Mouse (Mus musculus): Measurements from ENCODE around the gene Rab5b. TPM values are rescaled to one million over a fixed set of nuclear protein-coding genes. Genes with fewer than 3 reads are reported as not detected.
"Not testable (repeated sequence)": the region's sequence is repeated elsewhere in the genome, so short reads cannot be mapped to it uniquely, and the experiment has no call there.

Rab5b gene
- polyA plus RNA-seq, 1 experiment from 2014 or later = 34.2 TPM

DNA sequence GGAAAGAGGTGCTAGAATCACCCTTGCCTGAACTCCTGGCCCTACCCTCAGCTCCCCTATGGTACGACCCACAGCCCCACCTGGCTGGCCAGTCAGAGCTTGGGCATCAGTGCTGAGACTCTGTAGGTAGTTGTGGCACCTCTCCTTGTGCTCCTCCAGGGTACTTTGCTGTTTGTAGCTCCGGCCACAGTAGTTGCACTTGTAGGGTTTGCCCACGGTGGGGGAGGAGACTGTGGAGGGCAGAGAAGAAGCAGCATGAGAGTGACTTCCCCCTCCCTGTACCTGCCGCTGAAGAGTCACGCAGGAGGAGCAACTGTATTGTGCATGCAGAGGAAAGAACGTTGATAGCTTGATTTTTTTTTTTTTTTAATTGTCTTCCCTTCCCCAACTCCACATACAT lies 59.5 kb downstream of the Rab5b start:
- H3K36me3 ChIP-seq = no peaks in the 10 kb centered on the region
- H3K9ac ChIP-seq = no peak overlapping the region
- no peak overlapping the region for H3K4me3 ChIP-seq
- ATAC-seq = no peak
- H3K4me2 ChIP-seq = peak overlapping the region; percentile 44; the same call in 1 of the 2 replicates
- WGBS (ENCODE audit: insufficient replicate concordance) = 30% methylated on average over 6 of the region's 6 CpGs
- peaks cover 32% of the 10 kb centered on the region for H3K4me1 ChIP-seq
- no peak overlapping the region for H3K27ac ChIP-seq
- peaks cover 64% of the 10 kb centered on the region for H3K27me3 ChIP-seq (replicated peaks)
- no peaks in the 10 kb centered on the region for H3K9me3 ChIP-seq (replicated peaks)

DNA sequence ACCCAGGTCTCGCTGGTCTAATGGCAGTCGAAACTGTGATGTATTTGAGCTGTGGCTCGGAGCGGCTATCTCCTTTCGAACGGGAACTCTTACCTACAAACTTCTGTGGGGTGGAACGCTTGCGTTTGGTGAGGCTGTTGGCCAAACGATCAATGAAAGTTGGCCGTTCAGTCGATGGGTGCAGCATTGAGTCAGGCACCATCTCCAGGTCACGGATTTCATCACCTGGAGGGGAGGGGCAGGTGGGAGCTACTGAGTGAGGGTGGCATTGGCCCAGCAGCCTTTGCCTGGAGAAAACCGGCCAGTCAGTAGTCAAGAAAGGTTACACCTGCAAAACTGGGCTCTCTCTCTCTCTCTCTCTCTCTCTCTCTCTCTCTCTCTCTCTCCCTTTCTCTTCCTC lies 60.4 kb downstream of the Rab5b start:
- no peaks in the 10 kb centered on the region for H3K36me3 ChIP-seq
- H3K4me1 ChIP-seq = peaks cover 39% of the 10 kb centered on the region
- H3K9ac ChIP-seq = no peak overlapping the region
- H3K27ac ChIP-seq = no peak overlapping the region
- 76% methylated on average over 13 of the region's 13 CpGs for WGBS (ENCODE audit: insufficient replicate concordance)
- no peak overlapping the region for H3K4me3 ChIP-seq
- no peak for ATAC-seq
- no peak overlapping the region for H3K4me2 ChIP-seq
- no peaks in the 10 kb centered on the region for H3K9me3 ChIP-seq (replicated peaks)
- H3K27me3 ChIP-seq (replicated peaks) = peaks cover 58% of the 10 kb centered on the region

DNA sequence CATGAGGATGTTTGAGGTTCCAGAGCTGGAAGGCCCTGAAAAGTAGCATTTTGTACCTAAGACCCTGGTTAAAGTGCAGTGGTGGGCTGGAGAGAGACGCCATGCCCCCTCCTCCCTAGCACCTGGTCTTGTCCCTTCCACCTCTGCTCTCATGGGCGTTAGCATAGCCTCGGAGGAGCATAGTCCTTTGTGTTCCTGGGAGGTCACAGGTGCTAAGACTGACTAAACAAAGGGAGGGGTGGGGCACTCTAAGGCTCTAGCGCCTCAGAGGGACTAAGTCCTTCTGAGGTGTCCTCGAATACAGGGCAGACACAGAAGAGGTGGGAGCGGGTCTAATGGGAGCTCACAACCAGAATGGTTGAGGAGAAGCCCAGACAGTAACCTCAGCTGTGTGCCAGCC lies 64.5 kb downstream of the Rab5b start:
- no peak overlapping the region for H3K4me3 ChIP-seq
- H3K36me3 ChIP-seq = no peaks in the 10 kb centered on the region
- H3K4me1 ChIP-seq = peaks cover 67% of the 10 kb centered on the region
- no peak for ATAC-seq
- no peak overlapping the region for H3K4me2 ChIP-seq
- 31% methylated on average over 6 of the region's 6 CpGs for WGBS (ENCODE audit: insufficient replicate concordance)
- no peak overlapping the region for H3K9ac ChIP-seq
- no peak overlapping the region for H3K27ac ChIP-seq
- peaks cover 45% of the 10 kb centered on the region for H3K27me3 ChIP-seq (replicated peaks)
- H3K9me3 ChIP-seq (replicated peaks) = no peaks in the 10 kb centered on the region

DNA sequence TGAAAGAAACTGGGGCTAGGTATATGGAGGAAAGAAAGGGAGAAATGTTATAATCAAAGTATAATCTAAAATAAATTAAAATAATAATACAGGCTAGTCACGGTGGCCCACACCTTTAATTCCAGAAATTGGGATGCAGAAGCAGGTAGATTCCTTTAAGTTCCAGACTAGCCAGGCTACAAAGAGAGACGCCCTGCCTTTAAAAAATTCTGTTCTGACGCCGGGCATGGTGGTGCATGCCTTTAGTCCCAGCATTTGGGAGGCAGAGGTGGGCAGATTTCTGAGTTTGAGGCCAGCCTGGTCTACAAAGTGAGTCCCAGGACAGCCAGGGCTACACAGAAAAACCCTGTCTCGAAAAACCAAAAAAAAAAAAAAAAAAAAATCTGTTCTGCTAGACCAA lies 65.8 kb downstream of the Rab5b start:
- not testable (repeated sequence) for H3K27ac ChIP-seq; H3K4me3 ChIP-seq; ATAC-seq; H3K9ac ChIP-seq; H3K9me3 ChIP-seq (replicated peaks); H3K4me2 ChIP-seq; H3K36me3 ChIP-seq
- WGBS (ENCODE audit: insufficient replicate concordance) = 74% methylated on average over 4 of the region's 5 CpGs
- H3K27me3 ChIP-seq (replicated peaks) = peaks cover 33% of the 10 kb centered on the region
- H3K4me1 ChIP-seq = peaks cover 69% of the 10 kb centered on the region

DNA sequence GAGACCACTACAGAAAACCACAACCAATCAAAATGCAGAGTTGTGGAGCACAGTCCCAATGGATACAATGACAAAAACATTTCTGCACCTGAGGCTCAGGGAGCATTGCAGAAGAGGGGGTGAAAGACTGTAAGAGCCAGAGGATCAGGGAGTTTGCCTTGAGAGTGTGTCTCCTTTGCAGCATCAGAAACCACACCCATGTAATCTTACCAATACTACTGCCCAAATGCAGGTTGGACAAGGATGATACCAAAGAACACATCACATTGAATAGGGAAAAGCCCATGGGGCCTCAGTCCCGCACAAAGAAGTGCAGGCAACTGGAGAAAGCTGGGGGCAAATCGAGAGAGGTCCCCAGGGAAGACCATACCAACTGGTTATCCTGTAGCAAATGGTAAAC lies 66.3 kb downstream of the Rab5b start:
- no peak overlapping the region for H3K9ac ChIP-seq
- H3K36me3 ChIP-seq = peaks cover 10% of the 10 kb centered on the region
- peak overlapping the region; percentile 50 for H3K4me2 ChIP-seq
- peak; percentile 60 for ATAC-seq
- H3K9me3 ChIP-seq (replicated peaks) = no peaks in the 10 kb centered on the region
- H3K4me1 ChIP-seq = peaks cover 75% of the 10 kb centered on the region
- no peak overlapping the region; the same call in 1 of the 2 replicates for H3K4me3 ChIP-seq
- peaks cover 29% of the 10 kb centered on the region for H3K27me3 ChIP-seq (replicated peaks)
- WGBS (ENCODE audit: insufficient replicate concordance) = 39% methylated on average over 2 of the region's 2 CpGs
- H3K27ac ChIP-seq = peak overlapping the region; percentile 45; the same call in 1 of the 2 replicates

DNA sequence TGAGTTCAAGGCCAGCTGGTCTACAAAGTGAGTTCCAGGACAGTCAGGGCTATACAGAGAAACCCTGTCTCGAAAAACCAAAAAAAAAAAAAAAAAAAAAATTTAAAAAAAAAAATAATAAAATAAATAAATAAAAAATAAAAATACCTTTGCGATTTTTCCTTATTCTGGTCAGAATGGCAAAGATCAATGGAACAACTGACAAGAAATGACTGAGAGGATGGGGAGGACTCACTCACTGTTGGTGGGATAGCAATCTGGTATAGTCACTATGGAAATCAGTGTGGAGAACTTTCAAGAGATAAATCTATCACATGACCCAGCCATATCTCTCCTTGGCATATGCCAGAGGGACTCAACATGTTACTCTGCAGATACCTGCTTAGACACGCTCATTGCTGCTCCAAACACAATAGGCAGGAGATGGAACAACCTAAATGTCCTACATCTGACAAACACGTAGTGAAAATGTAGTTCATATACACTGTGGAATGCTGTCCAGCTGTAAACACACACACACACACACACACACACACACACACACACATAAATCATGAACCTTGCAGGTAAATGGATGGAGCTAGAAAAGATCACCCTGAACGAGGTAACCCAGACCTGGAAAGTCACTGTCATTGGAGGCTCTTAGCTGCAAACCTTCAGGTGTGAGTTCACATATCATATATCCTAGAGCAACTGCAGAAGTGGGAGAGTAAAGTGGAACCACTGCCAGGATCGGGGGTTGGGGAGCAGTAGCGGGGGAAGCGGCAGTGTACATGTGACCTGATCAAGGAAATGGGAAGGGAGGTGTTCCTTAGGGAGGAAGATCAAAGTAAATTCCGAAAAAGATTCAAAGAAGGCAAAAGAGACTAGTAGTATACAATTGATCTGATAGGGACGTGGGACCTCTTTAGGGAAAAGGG lies 68.4 kb downstream of the Rab5b start:
- peak; percentile 33 for ATAC-seq
- Histone ChIP-seq H3K27me3 (replicated peaks) (peaks cover 11% of the 10 kb centered on the region), H3K9ac (no peak overlapping the region), H3K27ac (peak overlapping the region; percentile 10; the same call in 1 of the 2 replicates), H3K4me1 (peaks cover 72% of the 10 kb centered on the region), H3K36me3 (peaks cover 31% of the 10 kb centered on the region), H3K9me3 (replicated peaks) (no peaks in the 10 kb centered on the region), H3K4me3 (no peak overlapping the region), H3K4me2 (no peak overlapping the region; the same call in 1 of the 2 replicates)
- 63% methylated on average over 10 of the region's 10 CpGs for WGBS (ENCODE audit: insufficient replicate concordance)

Other genes with a start within 250 kb of the Rab5b start
- gene Smarcc2, start 237.0 kb downstream of the Rab5b start, polyA plus RNA-seq (2016; fragmentation: Nextera tagmentation; extraction: Ambion mirVana) = 34.9 and 40.3 TPM in 2 replicates
- 533 and 540 TPM in 2 replicates for gene Myl6, start 202.1 kb downstream of the Rab5b start, polyA plus RNA-seq (2016; fragmentation: Nextera tagmentation; extraction: Ambion mirVana)
- gene Myl6b, start 197.6 kb downstream of the Rab5b start, polyA plus RNA-seq (2016; fragmentation: Nextera tagmentation; extraction: Ambion mirVana) = 1.3 and 1.6 TPM in 2 replicates
- gene Esyt1, start 170.4 kb downstream of the Rab5b start, polyA plus RNA-seq (2016; fragmentation: Nextera tagmentation; extraction: Ambion mirVana) = 15.0 and 16.0 TPM in 2 replicates
- 7.7 and 8.1 TPM in 2 replicates for gene Zc3h10, start 148.5 kb downstream of the Rab5b start, polyA plus RNA-seq (2016; fragmentation: Nextera tagmentation; extraction: Ambion mirVana)
- 2,924 and 3,037 TPM in 2 replicates for gene Rpl41, start 147.0 kb downstream of the Rab5b start, polyA plus RNA-seq (2016; fragmentation: Nextera tagmentation; extraction: Ambion mirVana)
- gene Pa2g4, start 130.3 kb downstream of the Rab5b start, polyA plus RNA-seq (2016; fragmentation: Nextera tagmentation; extraction: Ambion mirVana) = 233 and 242 TPM in 2 replicates
- 1.8 TPM in 2 replicates for gene Erbb3, start 106.6 kb downstream of the Rab5b start, polyA plus RNA-seq (2016; fragmentation: Nextera tagmentation; extraction: Ambion mirVana)
- 555 and 561 TPM in 2 replicates for gene Rps26, start 69.5 kb downstream of the Rab5b start, polyA plus RNA-seq (2016; fragmentation: Nextera tagmentation; extraction: Ambion mirVana)
- 0.41 and 0.42 TPM in 2 replicates for gene Ikzf4, start 50.3 kb downstream of the Rab5b start, polyA plus RNA-seq (2016; fragmentation: Nextera tagmentation; extraction: Ambion mirVana)
- 10.4 and 10.5 TPM in 2 replicates for gene Suox, start 22.2 kb downstream of the Rab5b start, polyA plus RNA-seq (2016; fragmentation: Nextera tagmentation; extraction: Ambion mirVana)
- gene Pmel, start 7.9 kb upstream of the Rab5b start, polyA plus RNA-seq (2016; fragmentation: Nextera tagmentation; extraction: Ambion mirVana) = 0.36 and 0.43 TPM in 2 replicates
- gene Cdk2, start 8.8 kb upstream of the Rab5b start, polyA plus RNA-seq (2016; fragmentation: Nextera tagmentation; extraction: Ambion mirVana) = 82.8 and 84.9 TPM in 2 replicates
- gene Dgka, start 48.6 kb upstream of the Rab5b start, polyA plus RNA-seq (2016; fragmentation: Nextera tagmentation; extraction: Ambion mirVana) = 2.8 TPM in 2 replicates
- gene Pym1, start 51.6 kb upstream of the Rab5b start, polyA plus RNA-seq (2016; fragmentation: Nextera tagmentation; extraction: Ambion mirVana) = 25.8 and 26.8 TPM in 2 replicates
- gene Mmp19, start 94.6 kb upstream of the Rab5b start, polyA plus RNA-seq (2016; fragmentation: Nextera tagmentation; extraction: Ambion mirVana) = 5.5 and 6.8 TPM in 2 replicates
- 27.9 and 29.1 TPM in 2 replicates for gene Dnajc14, start 107.8 kb upstream of the Rab5b start, polyA plus RNA-seq (2016; fragmentation: Nextera tagmentation; extraction: Ambion mirVana)
- gene Tmem198b, start 108.1 kb upstream of the Rab5b start, polyA plus RNA-seq (2016; fragmentation: Nextera tagmentation; extraction: Ambion mirVana) = 3.7 and 3.9 TPM in 2 replicates
- gene Sarnp, start 121.1 kb upstream of the Rab5b start, polyA plus RNA-seq (2016; fragmentation: Nextera tagmentation; extraction: Ambion mirVana) = 154 and 161 TPM in 2 replicates
- 82.5 and 85.8 TPM in 2 replicates for gene Ormdl2, start 125.4 kb upstream of the Rab5b start, polyA plus RNA-seq (2016; fragmentation: Nextera tagmentation; extraction: Ambion mirVana)
- gene Gdf11, start 195.5 kb upstream of the Rab5b start, polyA plus RNA-seq (2016; fragmentation: Nextera tagmentation; extraction: Ambion mirVana) = 1.8 and 1.9 TPM in 2 replicates
- 127 and 129 TPM in 2 replicates for gene Cd63, start 204.7 kb upstream of the Rab5b start, polyA plus RNA-seq (2016; fragmentation: Nextera tagmentation; extraction: Ambion mirVana)
- gene Rdh5, start 226.6 kb upstream of the Rab5b start, polyA plus RNA-seq (2016; fragmentation: Nextera tagmentation; extraction: Ambion mirVana) = 8.2 and 9.0 TPM in 2 replicates
- 82.5 and 83.0 TPM in 2 replicates for gene Bloc1s1, start 227.8 kb upstream of the Rab5b start, polyA plus RNA-seq (2016; fragmentation: Nextera tagmentation; extraction: Ambion mirVana)
- gene Itga7, start 237.6 kb upstream of the Rab5b start, polyA plus RNA-seq (2016; fragmentation: Nextera tagmentation; extraction: Ambion mirVana) = 0.12 and 0.17 TPM in 2 replicates